Mouse (Mus musculus) kidney, postnatal 36 days (tissue): ENCODE results near the gene Grk6.
A peak's percentile ranks its signal among the peaks of the same experiment; 100 is the strongest.

Experiments
- DNase-seq, 2 experiments: peaks; one replicate each; pipeline ENCODE4 v3.0.0; 2021 to 2022; ENCODE audit warnings: mixed read lengths in 2 of 2

The Grk6 gene

DNA sequence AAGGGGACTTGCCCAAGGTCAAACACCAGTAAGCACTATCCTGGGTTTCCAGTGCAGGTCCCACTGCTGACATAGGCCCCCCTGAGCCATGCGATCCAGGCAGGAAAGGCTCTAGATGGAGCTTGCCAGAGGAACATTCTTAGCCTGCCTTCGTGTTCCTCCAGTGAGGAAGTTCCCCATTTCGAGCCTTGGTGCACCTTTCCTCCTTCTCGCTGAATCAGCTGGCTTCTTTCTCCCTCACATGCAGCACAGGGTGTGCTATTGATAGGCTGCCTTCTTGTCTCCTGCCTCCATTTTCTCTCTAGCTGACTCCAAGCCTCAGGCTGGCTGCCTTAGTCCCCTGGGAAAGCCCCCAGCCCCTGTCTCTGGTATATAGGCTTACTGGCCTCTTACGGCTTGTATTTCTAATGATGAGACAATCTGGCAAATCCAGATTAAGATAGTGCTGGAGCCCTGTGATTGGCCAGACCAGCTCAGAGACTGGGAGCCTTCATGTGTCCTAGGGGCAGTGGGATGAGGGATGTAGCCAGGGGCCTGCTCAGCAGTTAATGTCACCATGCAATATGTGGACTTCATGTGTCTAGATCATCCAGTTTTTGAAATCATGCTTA is 21.1 kb downstream of the Grk6 start:
- no peak for DNase-seq

- DNase-seq, result peak in 1 of 2 experiments; percentile 75
Observed at GRCm38 (mm10) chr13:55468851-55469560, 24.1 kb downstream of the Grk6 start.

DNA sequence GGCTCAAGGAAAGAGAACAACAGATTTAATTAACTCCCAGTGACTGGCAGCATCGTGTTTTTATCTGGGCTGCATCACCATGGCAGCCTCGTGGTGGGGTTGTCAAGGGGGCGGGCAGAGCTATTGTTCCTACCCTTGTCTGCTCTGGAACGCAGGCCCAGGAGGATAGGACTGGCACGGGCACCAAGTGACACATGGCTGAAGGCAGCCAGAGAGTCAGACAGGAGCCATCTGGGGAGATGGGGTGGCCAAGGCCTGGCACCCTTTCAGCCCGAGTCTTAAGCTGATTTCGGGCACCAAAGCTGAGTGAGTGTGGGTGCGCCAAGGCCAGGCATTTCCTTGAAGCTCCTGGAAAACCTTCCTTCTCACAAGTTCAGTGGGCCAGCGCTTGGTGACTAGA is 25.5 kb downstream of the Grk6 start:
- no peak for DNase-seq

DNA sequence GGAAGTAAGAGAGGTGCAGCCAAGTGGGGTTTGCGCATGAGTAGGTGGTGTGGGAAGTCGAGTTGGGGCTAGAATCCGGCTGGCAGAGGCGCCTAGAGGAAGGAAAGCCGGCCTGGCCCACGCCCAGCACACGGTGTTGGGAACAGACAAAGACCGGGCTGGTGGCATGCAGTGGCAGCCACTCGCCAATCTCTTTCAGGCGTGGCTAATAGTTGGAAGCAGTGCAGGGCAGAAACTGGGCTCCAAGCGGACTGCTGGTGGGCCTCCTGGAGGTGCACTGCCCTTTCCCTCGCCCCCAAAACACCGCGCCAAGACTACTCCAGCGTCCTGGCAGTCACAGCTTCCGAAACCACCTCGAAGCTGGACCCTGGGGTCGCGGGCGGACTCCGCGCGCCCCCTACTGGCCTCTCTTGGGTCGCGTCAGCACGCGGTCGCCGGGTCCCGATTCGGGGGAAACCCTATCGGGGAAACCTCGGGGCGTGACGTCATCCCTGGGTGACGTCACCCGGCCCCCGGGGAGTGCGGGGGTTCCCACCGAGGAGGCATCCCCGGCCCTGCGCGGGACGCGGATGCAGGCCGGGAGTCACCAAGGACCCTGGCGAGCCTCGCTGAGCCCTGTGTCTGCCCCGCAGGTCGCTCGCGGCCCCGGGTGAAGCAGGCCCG is 26.4 kb downstream of the Grk6 start:
- DNase-seq, result peak; percentile 79 to 88

- DNase-seq, result no peak
Observed at GRCm38 (mm10) chr13:55471819-55472131, 26.9 kb downstream of the Grk6 start.

GRCm38 (mm10) chr13:55472132-55473022 is 27.5 kb downstream of the Grk6 start:
- peak in 1 of 2 experiments; percentile 68 for DNase-seq

DNA sequence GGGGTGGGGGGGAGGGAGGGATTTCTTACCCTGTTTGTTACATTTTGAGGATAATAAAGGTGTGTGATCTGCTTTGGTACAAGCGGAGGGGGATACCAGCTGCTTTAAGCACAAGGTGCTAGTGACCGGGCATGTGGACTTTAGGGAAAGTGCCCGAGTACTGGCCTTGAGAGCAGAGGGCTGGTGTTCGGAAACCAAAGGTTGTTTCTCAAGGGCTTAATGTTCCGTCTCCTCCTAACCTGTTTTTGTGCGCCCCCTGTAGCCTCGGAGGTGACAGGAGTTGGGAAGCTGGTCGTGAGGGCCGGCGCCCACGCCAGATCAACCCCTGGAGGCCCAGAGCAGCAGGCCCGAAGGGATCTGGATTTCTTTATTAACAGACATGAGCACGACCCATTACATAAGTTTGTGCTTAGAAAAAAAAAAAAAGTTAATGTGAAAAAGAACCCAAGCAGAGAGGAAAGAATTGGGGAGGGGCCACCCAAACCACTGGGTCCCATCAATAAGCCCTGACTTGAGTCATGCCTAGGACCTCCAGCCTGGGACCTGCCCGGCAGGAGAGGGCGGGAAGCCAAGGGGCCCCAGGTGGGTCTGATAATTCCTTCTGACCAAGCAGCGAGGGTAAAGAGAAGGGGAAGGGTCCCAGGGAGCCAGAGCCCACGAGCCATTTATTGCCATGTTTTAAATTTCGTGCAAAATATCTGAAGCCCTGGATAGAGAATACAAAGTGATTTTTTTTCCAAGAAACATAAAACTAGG is 28.4 kb downstream of the Grk6 start:
- DNase-seq, result peak in 1 of 2 experiments; percentile 40

- DNase-seq, result peak in 1 of 2 experiments; percentile 37
Observed at GRCm38 (mm10) chr13:55473961-55474360, 29.1 kb downstream of the Grk6 start.

- peak in 1 of 2 experiments; percentile 39 for DNase-seq
Observed at GRCm38 (mm10) chr13:55474621-55475069, 29.8 kb downstream of the Grk6 start.

DNA sequence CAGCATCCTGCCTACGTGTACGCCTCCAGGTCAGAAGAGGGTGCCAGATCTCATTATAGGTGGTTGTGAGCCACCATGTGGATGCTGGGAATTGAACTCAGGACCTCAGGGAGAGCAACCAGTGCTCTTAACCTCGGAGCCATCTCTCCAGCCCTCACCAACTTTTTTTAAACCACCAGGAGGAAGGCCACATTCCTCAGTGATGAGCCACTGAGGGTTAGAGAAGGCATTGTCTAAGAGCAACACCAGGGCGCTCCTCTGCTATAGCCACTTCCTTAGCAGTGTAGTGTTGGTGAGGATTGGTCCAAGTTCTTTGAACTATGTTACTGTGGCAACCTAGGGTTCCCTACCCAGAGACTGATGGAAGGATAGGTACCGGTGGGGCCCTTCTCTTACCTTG is 30.9 kb downstream of the Grk6 start:
- no peak for DNase-seq

- no peak for DNase-seq
Observed at GRCm38 (mm10) chr13:55476256-55476655, 31.4 kb downstream of the Grk6 start.

GRCm38 (mm10) chr13:55477492-55477891 is 32.6 kb downstream of the Grk6 start:
- DNase-seq, result no peak

DNA sequence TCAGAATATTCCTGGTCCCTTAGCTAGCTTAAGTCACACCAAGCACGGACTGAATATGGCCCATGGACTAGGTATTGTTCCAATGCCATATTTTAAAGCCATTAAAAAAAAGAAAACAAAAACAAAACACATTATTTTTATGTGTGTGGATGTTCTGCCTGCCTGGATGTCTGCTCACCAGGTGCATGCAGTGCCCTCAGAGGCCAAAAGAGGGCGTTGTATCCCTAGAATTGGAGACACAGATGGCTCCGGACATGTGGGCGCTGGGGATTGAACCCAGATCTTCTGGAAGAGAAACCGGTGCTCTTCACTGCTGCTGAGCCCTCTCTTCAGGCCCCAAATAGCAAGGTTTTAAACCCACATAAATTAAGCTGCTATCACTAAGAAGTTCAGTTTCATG is 33.2 kb downstream of the Grk6 start:
- DNase-seq, result peak in 1 of 2 experiments; percentile 68

DNA sequence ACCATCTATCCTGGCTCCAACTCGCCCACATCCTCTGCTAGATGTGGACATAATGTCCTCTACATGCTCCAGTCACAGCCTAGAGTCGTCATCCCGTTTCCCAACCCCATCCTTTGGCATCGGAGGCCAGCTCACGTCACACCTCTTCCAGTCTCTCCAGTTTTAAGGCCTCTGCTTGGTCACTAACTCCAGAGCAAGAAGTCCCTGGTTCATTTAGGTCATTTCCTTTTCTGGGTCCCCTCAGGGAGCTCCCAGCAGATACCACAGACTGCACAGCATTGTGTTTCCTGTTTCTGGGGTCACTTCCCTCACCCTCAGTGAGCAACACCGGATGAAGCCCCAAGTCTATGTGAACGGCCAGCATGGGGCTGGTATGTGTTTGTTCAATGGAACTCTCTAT is 34.1 kb downstream of the Grk6 start:
- DNase-seq, result peak; percentile 34 to 46

- DNase-seq, result no peak
Observed at GRCm38 (mm10) chr13:55479929-55480328, 35.1 kb downstream of the Grk6 start.

GRCm38 (mm10) chr13:55482542-55482941 is 37.7 kb downstream of the Grk6 start:
- DNase-seq, result no peak

DNA sequence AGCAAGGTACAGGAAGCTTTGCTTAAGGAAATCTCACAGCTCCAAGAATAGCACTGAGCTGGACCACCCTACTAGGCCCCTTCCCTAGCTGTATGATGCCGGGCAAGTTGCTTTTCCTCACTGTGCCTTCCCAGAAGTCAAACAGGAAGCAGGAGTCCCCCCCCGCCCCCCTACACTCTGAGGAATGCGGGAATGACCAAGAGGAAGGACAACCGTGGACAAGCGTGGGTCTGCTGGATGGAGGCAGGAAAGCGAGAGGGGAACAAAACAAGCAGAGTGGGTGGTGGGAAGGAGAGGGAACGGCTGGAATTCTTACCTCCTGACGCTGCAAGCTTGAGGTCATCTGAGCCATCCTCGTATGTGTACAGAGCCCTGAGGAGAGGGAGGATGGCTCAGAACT is 38.2 kb downstream of the Grk6 start:
- DNase-seq, result no peak

- DNase-seq, result no peak
Observed at GRCm38 (mm10) chr13:55483593-55483992, 38.7 kb downstream of the Grk6 start.

DNA sequence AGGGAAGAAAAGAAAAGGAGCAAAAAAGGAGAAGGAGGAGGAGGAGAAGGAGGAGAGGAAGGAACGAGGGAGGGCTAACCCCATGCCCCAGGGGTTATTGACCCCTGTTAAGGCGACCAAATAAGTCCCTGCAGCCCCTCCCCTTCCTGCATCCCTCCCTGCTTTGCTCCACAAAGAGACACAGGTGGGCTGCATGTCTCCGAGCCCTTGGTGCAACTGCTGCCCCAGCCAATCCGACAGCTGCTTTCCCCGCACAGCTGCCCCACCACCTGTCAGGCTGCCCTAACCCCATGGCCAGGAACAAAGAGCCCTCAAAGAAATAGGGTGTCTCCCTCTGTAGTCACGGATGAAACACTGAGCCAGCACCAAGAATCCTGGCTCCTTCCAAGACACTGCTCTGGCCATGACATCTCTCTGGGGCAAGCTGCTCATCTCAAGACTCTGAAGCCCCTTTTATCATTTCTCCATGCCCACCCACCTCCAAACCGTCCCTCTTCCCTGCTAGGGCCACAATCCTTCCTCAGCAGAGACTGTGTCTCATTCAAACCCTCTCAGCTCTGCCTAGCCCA is 39.7 kb downstream of the Grk6 start:
- no peak for DNase-seq

DNA sequence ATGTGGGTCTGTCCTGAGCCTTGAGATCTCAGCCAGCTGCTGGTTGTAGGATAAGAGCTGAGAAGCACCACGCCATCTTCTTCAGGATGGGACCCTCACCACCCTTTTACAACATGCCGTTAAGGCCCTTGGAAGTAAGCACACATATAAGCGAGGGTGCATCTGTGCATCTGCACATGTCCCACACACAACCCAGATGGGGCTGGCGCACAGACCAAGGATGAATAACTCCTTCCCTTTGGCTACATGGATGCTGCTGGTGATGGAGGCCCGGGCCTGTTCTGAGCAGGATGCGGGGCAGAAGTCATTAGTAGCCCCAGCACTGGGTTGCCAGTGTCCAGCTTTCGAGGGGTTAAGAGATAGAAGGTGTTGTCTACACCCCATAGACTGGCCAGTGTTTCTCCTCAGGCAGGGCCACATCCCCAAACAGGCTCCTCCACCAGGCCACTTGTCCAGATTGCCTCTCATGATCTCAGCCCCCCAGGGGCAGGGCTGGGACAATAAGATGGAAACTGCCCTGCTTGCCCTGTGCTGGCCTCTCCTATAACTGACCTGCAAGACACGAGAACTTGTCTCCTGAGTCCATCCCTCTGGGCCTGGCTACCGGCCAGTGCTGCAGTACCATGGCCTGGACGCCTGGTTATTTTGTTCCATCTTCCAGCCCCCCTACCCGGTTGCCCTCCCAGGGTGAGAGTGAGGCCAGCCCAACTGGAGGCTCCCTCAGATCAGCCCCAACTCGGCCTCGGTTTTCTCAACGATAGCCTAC is 41.3 kb downstream of the Grk6 start:
- peak in 1 of 2 experiments; percentile 51 for DNase-seq
